In genomic region chr12:112226238-112226637, GRCm38 (mm10) we compare ENCODE assay signal across 31 mouse cellular contexts.
"Had no signal": no experiment of that assay in that cellular context is flagged by ENCODE, and none has a peak within 500 bp of the region (broad histone marks: within the 10 kb centered on the region; RNA-seq: fewer than 3 reads in every experiment).

No protein-coding gene starts in this region.

- H3K4me2 ChIP-seq: limb, embryonic 12.5 days; limb, embryonic 13.5 days; limb, embryonic 15.5 days; liver, embryonic 11.5 days; liver, embryonic 12.5 days; liver, embryonic 13.5 days; liver, embryonic 15.5 days; lung, embryonic 14.5 days; lung, embryonic 15.5 days; midbrain, embryonic 11.5 days; midbrain, embryonic 12.5 days; midbrain, embryonic 13.5 days; midbrain, embryonic 15.5 days; neural tube, embryonic 12.5 days had no signal

- H3K36me3 ChIP-seq: limb, embryonic 10.5 days; limb, embryonic 12.5 days; limb, embryonic 13.5 days; limb, embryonic 15.5 days; liver, embryonic 12.5 days; liver, embryonic 13.5 days; liver, embryonic 15.5 days; lung, embryonic 15.5 days; midbrain, embryonic 10.5 days; midbrain, embryonic 12.5 days; midbrain, embryonic 13.5 days; midbrain, embryonic 15.5 days; neural tube, embryonic 12.5 days had no signal

- DNase-seq: left cerebral cortex, postnatal 4 days; liver; liver, embryonic 13.5 days; liver, postnatal 0 days; lung, adult 18-20 months; lung, adult 2 months; lung, embryonic 14.5 days; lung, postnatal 10 days; lung, postnatal 14 days; lung, postnatal 36 days; lung, postnatal 4 days; midbrain, embryonic 14.5 days had no signal

- H3K27ac ChIP-seq: limb, embryonic 12.5 days; limb, embryonic 13.5 days; limb, embryonic 15.5 days; liver, embryonic 12.5 days; liver, embryonic 13.5 days; liver, embryonic 14.5 days; liver, embryonic 15.5 days; lung, embryonic 15.5 days; macrophage; midbrain, embryonic 12.5 days; midbrain, embryonic 13.5 days; midbrain, embryonic 15.5 days; neural tube, embryonic 12.5 days had no signal

- H3K9ac ChIP-seq: limb, embryonic 12.5 days; limb, embryonic 13.5 days; limb, embryonic 15.5 days; liver, embryonic 12.5 days; liver, embryonic 13.5 days; liver, embryonic 14.5 days; liver, embryonic 15.5 days; liver, postnatal 0 days; lung, embryonic 14.5 days; lung, embryonic 15.5 days; midbrain, embryonic 12.5 days; midbrain, embryonic 13.5 days; midbrain, embryonic 15.5 days; neural tube, embryonic 12.5 days had no signal

- ATAC-seq: liver, embryonic 12.5 days; liver, postnatal 0 days; midbrain, embryonic 13.5 days; midbrain, embryonic 15.5 days; midbrain, embryonic 16.5 days had no signal

- H3K27me3 ChIP-seq: liver, embryonic 15.5 days; midbrain, embryonic 15.5 days had no signal

- H3K9me3 ChIP-seq: limb, embryonic 10.5 days; limb, embryonic 12.5 days; limb, embryonic 13.5 days; limb, embryonic 15.5 days; liver, embryonic 12.5 days; liver, embryonic 13.5 days; liver, embryonic 15.5 days; lung, embryonic 15.5 days; megakaryocyte, embryonic 14.5 days; midbrain, embryonic 10.5 days; midbrain, embryonic 12.5 days; midbrain, embryonic 13.5 days; midbrain, embryonic 15.5 days; neural tube, embryonic 12.5 days had no signal

- H3K4me3 ChIP-seq: limb, embryonic 10.5 days; limb, embryonic 12.5 days; limb, embryonic 13.5 days; limb, embryonic 15.5 days; liver, embryonic 12.5 days; liver, embryonic 13.5 days; liver, embryonic 15.5 days; lung, embryonic 15.5 days; megakaryocyte, embryonic 14.5 days; midbrain, embryonic 10.5 days; midbrain, embryonic 12.5 days; midbrain, embryonic 13.5 days; midbrain, embryonic 15.5 days; myocyte; neural tube, embryonic 12.5 days had no signal

- H3K4me1 ChIP-seq: liver, embryonic 13.5 days; liver, embryonic 15.5 days; lung, embryonic 15.5 days had no signal
